Mouse (Mus musculus): ENCODE results near the gene Tns1.

Tns1 gene

GRCm38 (mm10) chr1:73935442-73936080 is 188.7 kb downstream of the Tns1 start:
- in situ Hi-C loops (cut with MboI): no loop called here

- in situ Hi-C loops (cut with MboI): no loop called here
Measured at GRCm38 (mm10) chr1:73933146-73933490, 191.1 kb downstream of the Tns1 start.

- in situ Hi-C loops (cut with MboI): no loop called here
Measured at GRCm38 (mm10) chr1:73932421-73933145, 191.7 kb downstream of the Tns1 start.

- in situ Hi-C loops (cut with MboI): no loop called here
Measured at GRCm38 (mm10) chr1:73931851-73932250, 192.4 kb downstream of the Tns1 start.

- in situ Hi-C loops (cut with MboI): no loop called here
Measured at GRCm38 (mm10) chr1:73930411-73931134, 193.7 kb downstream of the Tns1 start.

- in situ Hi-C loops (cut with MboI): no loop called here
Measured at GRCm38 (mm10) chr1:73929952-73930329, 194.3 kb downstream of the Tns1 start.

- in situ Hi-C loops (cut with MboI): no loop called here
Measured at GRCm38 (mm10) chr1:73929211-73929951, 194.9 kb downstream of the Tns1 start.

GRCm38 (mm10) chr1:73928385-73928784 is 195.9 kb downstream of the Tns1 start:
- in situ Hi-C loops (cut with MboI): no loop called here

- in situ Hi-C loops (cut with MboI): no loop called here
Measured at GRCm38 (mm10) chr1:73927819-73928218, 196.4 kb downstream of the Tns1 start.

- in situ Hi-C loops (cut with MboI): no loop called here
Measured at GRCm38 (mm10) chr1:73926279-73926678, 198.0 kb downstream of the Tns1 start.

- in situ Hi-C loops (cut with MboI): no loop called here
Measured at GRCm38 (mm10) chr1:73924871-73925610, 199.2 kb downstream of the Tns1 start.

- in situ Hi-C loops (cut with MboI): no loop called here
Measured at GRCm38 (mm10) chr1:73924210-73924609, 200.0 kb downstream of the Tns1 start.

GRCm38 (mm10) chr1:73923185-73923584 is 201.1 kb downstream of the Tns1 start:
- in situ Hi-C loops (cut with MboI): no loop called here

GRCm38 (mm10) chr1:73920701-73921100 is 203.5 kb downstream of the Tns1 start:
- in situ Hi-C loops (cut with MboI): no loop called here

- in situ Hi-C loops (cut with MboI): no loop called here
Measured at GRCm38 (mm10) chr1:73919909-73920308, 204.3 kb downstream of the Tns1 start.

GRCm38 (mm10) chr1:73918001-73918400 is 206.2 kb downstream of the Tns1 start:
- in situ Hi-C loops (cut with MboI): no loop called here

- in situ Hi-C loops (cut with MboI): no loop called here
Measured at GRCm38 (mm10) chr1:73916298-73916697, 208.0 kb downstream of the Tns1 start.

- in situ Hi-C loops (cut with MboI): no loop called here
Measured at GRCm38 (mm10) chr1:73915218-73916070, 208.8 kb downstream of the Tns1 start.

- in situ Hi-C loops (cut with MboI): no loop called here
Measured at GRCm38 (mm10) chr1:73914076-73914475, 210.2 kb downstream of the Tns1 start.
